Mouse (Mus musculus): ENCODE results near the gene Plekhg4. TPM values are rescaled to one million over a fixed set of nuclear protein-coding genes. Genes with fewer than 3 reads are reported as not detected.

Gene Plekhg4
- total RNA-seq (2023): under 1 TPM in 1 of 2 experiments, not detected in 1; 0.15 TPM

GRCm38 (mm10) chr8:105373032-105373431, at the start of gene Plekhg4:
TSS of gene Plekhg4 (plus strand) at chr8:105373274.

GRCm38 (mm10) chr8:105326141-105326672, 46.9 kb upstream of the Plekhg4 start, which contains the start of the genes Lrrc29 and Tmem208:
TSS of gene Lrrc29 (minus strand) at chr8:105326278.
TSS of gene Tmem208 (plus strand) at chr8:105326354.

DNA sequence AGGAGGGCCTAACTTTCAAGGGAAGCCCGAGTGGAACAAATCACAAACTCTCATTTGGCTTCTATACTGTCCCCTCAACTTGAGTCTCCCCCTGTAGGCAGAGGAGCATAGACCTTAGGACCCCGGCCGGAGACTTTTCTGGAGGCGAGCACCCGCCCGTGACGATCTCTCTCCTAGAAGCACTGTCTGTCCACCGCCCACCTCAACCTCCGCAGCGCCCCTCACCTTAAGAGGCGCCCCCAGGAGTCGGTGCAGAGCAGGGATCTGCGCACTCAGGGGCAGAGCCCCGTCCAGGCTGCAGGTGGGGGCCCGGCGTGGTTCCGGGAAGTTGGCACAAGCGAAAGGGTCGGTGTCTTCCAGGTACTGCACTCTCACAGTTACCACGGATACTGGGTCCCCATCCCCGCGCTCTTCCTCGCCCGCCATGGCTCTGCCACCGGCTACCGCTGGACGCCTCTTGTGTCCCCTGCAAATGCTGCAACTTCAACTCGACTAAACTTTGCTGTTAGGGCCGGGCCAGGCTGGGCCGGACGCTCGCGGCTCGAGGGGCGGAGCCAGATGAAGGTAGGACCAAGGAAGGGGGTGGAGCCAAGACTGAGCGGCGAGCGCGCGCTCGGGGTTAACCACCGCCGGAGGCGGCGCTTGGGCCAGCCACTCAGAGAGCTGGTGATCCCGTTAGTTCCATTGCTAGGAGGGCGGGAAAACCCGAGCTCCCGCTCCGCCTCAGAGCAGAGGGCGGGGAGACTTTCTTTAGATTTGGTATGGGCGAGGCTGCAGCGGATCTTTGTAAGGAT, 25.4 kb upstream of the Plekhg4 start, which contains the start of gene Fhod1:
Gene Fhod1 (minus strand): TSS at position 526 of the 794 bp plus-strand sequence.

GRCm38 (mm10) chr8:105348450-105349095, 24.5 kb upstream of the Plekhg4 start, which contains the start of gene Slc9a5:
TSS of gene Slc9a5 (plus strand) at chr8:105348843.

GRCm38 (mm10) chr8:105413391-105413790, 40.3 kb downstream of the Plekhg4 start, which contains the start of the genes Kctd19 and Lrrc36:
TSS of gene Kctd19 (minus strand) at chr8:105413502.
TSS of gene Lrrc36 (plus strand) at chr8:105413571.

Other genes starting within 250 kb of the Plekhg4 start
- not detected for gene Ces4a, start 241.5 kb upstream of the Plekhg4 start, total RNA-seq (2023)
- 100 to 1,000 TPM; 114 to 128 TPM for gene Cbfb, start 202.6 kb upstream of the Plekhg4 start, total RNA-seq (2023)
- gene D230025D16Rik, start 148.1 kb upstream of the Plekhg4 start, total RNA-seq (2023): 10 to 100 TPM; 27.2 to 32.9 TPM
- 1 to 10 TPM; 4.1 to 5.9 TPM for gene B3gnt9, start 118.1 kb upstream of the Plekhg4 start, total RNA-seq (2023)
- 10 to 100 TPM; 28.2 to 28.5 TPM for gene Tradd, start 108.7 kb upstream of the Plekhg4 start, total RNA-seq (2023)
- gene Fbxl8, start 108.6 kb upstream of the Plekhg4 start, total RNA-seq (2023): 10 to 100 TPM; 13.2 to 14.0 TPM
- 1 to 10 TPM; 1.5 TPM for gene Hsf4, start 103.5 kb upstream of the Plekhg4 start, total RNA-seq (2023)
- not detected for gene Nol3, start 97.1 kb upstream of the Plekhg4 start, total RNA-seq (2023)
- 1 to 10 TPM; 2.8 to 3.9 TPM for gene 4931428F04Rik, start 83.4 kb upstream of the Plekhg4 start, total RNA-seq (2023)
- gene Exoc3l, start 77.2 kb upstream of the Plekhg4 start, total RNA-seq (2023): 1 to 10 TPM; 1.4 TPM
- gene E2f4, start 75.6 kb upstream of the Plekhg4 start, total RNA-seq (2023): 100 to 1,000 TPM; 100 to 107 TPM
- 1 to 10 TPM; 4.7 to 4.9 TPM for gene Elmo3, start 67.7 kb upstream of the Plekhg4 start, total RNA-seq (2023)
- gene Lrrc29, start 47.0 kb upstream of the Plekhg4 start, total RNA-seq (2023): 1 to 10 TPM; 7.4 to 8.4 TPM
- gene Tmem208, start 46.9 kb upstream of the Plekhg4 start, total RNA-seq (2023): 10 to 100 TPM; 35.5 to 42.4 TPM
- gene Fhod1, start 25.3 kb upstream of the Plekhg4 start, total RNA-seq (2023): 10 to 100 TPM; 29.9 to 31.5 TPM
- 1 to 10 TPM in 1 of 2 experiments, under 1 TPM in 1; 0.83 to 1.5 TPM for gene Slc9a5, start 24.4 kb upstream of the Plekhg4 start, total RNA-seq (2023)
- not detected for gene Kctd19, start 40.2 kb downstream of the Plekhg4 start, total RNA-seq (2023)
- not detected for gene Lrrc36, start 40.3 kb downstream of the Plekhg4 start, total RNA-seq (2023)
- gene Tppp3, start 98.3 kb downstream of the Plekhg4 start, total RNA-seq (2023): 1 to 10 TPM in 1 of 2 experiments, not detected in 1; 2.2 TPM
- 1 to 10 TPM; 5.0 TPM for gene Zdhhc1, start 123.6 kb downstream of the Plekhg4 start, total RNA-seq (2023)
- not detected for gene Hsd11b2, start 145.5 kb downstream of the Plekhg4 start, total RNA-seq (2023)
- gene Atp6v0d1, start 192.8 kb downstream of the Plekhg4 start, total RNA-seq (2023): 10 to 100 TPM; 49.0 to 54.8 TPM
- gene Ripor1, start 232.0 kb downstream of the Plekhg4 start, total RNA-seq (2023): 10 to 100 TPM; 23.8 to 28.0 TPM

Measured in T-cell, adult 66 days (primary cell).